Mouse (Mus musculus) myocyte (in vitro differentiated cells): ENCODE measurements around the gene Pole2.

Source experiments
- CEBPB ChIP-seq: IDR thresholded peaks from 2 replicates; pipeline ENCODE4 v1.6.1; 2011; ENCODE audit warnings: mild to moderate bottlenecking, moderate library complexity; ENCODE audit not compliant: poor library complexity, insufficient read depth, severe bottlenecking
- E2F4 ChIP-seq: IDR thresholded peaks from one replicate; pipeline ENCODE4 v1.6.1; 2011; ENCODE audit warnings: mild to moderate bottlenecking, control low read depth, moderate library complexity; ENCODE audit not compliant: insufficient read depth
- MAX ChIP-seq: IDR thresholded peaks from one replicate; pipeline ENCODE4 v1.6.1; 2011; ENCODE audit warnings: low read depth, mild to moderate bottlenecking, control low read depth
- MYOD1 ChIP-seq, 3 experiments: IDR thresholded peaks; one replicate each; pipeline ENCODE4 v1.6.1; 2011; ENCODE audit warnings: control low read depth in 2 of 3, low read depth in 2 of 3, mild to moderate bottlenecking in 2 of 3, moderate library complexity in 1 of 3; ENCODE audit not compliant: insufficient read length in 2 of 3, control insufficient read depth in 1 of 3
- MYOG ChIP-seq, 3 experiments: IDR thresholded peaks; one replicate each; pipeline ENCODE4 v1.6.1; 2011; ENCODE audit warnings: control low read depth in 2 of 3, low read depth in 2 of 3, mild to moderate bottlenecking in 2 of 3; ENCODE audit not compliant: insufficient read length in 2 of 3, control insufficient read depth in 1 of 3, insufficient read depth in 1 of 3
- POLR2A ChIP-seq: IDR thresholded peaks from one replicate; pipeline ENCODE4 v1.6.1; 2011; ENCODE audit warnings: low read depth, mild to moderate bottlenecking, control low read depth, moderate library complexity; ENCODE audit not compliant: insufficient read length
- POLR2AphosphoS2 ChIP-seq: IDR thresholded peaks from one replicate; pipeline ENCODE4 v1.6.1; 2011; ENCODE audit warnings: low read depth, control low read depth; ENCODE audit not compliant: insufficient read length
- REST ChIP-seq: IDR thresholded peaks from one replicate; pipeline ENCODE4 v1.6.1; 2011; ENCODE audit warnings: mild to moderate bottlenecking, control low read depth, moderate library complexity; ENCODE audit not compliant: insufficient read depth, insufficient read length
- SRF ChIP-seq: IDR thresholded peaks from one replicate; pipeline ENCODE4 v1.6.1; 2011; ENCODE audit warnings: low read depth; ENCODE audit not compliant: control insufficient read depth, insufficient read length
- TCF12 ChIP-seq: IDR thresholded peaks from one replicate; pipeline ENCODE4 v1.6.1; 2011; ENCODE audit warnings: mild to moderate bottlenecking, control low read depth; ENCODE audit not compliant: poor library complexity, insufficient read depth, severe bottlenecking
- TCF3 ChIP-seq: IDR thresholded peaks from one replicate; pipeline ENCODE4 v1.6.1; 2011; ENCODE audit warnings: low read depth, control low read depth; ENCODE audit not compliant: insufficient read length
- USF1 ChIP-seq: IDR thresholded peaks from one replicate; pipeline ENCODE4 v1.6.1; 2011; ENCODE audit warnings: low read depth, mild to moderate bottlenecking, control low read depth, moderate library complexity

- no peak for TF ChIP-seq USF1
- TF ChIP-seq MAX = no peak
- no peak for TF ChIP-seq REST
- no peak for TF ChIP-seq POLR2AphosphoS2
- no peak for TF ChIP-seq MYOD1 (IDR thresholded peaks at IDR 0.05; ENCODE audit: control insufficient read depth in 1 of 3, insufficient read length in 2 of 3, low read depth in 2 of 3)
- no peak for TF ChIP-seq CEBPB
- no peak for TF ChIP-seq POLR2A
- no peak for TF ChIP-seq TCF12
- no peak for TF ChIP-seq MYOG (IDR thresholded peaks at IDR 0.05; ENCODE audit: control insufficient read depth in 1 of 3, insufficient read depth in 1 of 3, insufficient read length in 2 of 3, low read depth in 2 of 3)
- TF ChIP-seq E2F4 = no peak
- TF ChIP-seq SRF = no peak
- TF ChIP-seq TCF3 = no peak
Measured at GRCm38 (mm10) chr12:69198985-69199384, 29.0 kb downstream of the Pole2 start.
